Mouse (Mus musculus) frontal cortex, adult (tissue): ENCODE data around the gene Me3.

Experiments
- ATAC-seq: cut with Nextera tagmentation; 2 replicates; pipeline ENCODE4 v1.9.2; 2017; ENCODE audit warnings: mild to moderate bottlenecking, moderate library complexity, mixed read lengths; ENCODE audit not compliant: low TSS enrichment

Gene Me3

DNA sequence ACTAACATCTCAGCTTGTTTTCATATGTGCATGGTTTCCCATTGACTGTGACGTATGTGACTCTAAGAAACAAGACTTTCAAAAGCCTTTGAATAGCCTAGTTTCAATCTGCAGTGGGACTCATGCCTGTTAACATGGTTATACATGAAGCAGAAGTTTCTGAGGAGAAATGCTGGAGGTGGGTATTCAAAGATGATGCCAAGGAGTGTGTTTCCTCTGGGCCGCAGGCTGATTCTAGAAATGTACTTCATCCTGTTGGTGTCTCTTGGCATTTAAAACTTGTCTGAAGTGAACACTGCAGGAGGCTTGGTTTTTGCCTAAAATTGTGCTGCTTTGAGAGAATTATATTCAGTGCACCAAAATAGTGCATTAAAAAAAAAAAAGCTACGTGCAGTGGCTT is 34.2 kb downstream of the Me3 start:
- peak; percentile 79 for ATAC-seq

GRCm38 (mm10) chr7:89667570-89667969 is 35.4 kb downstream of the Me3 start:
- ATAC-seq: no peak

DNA sequence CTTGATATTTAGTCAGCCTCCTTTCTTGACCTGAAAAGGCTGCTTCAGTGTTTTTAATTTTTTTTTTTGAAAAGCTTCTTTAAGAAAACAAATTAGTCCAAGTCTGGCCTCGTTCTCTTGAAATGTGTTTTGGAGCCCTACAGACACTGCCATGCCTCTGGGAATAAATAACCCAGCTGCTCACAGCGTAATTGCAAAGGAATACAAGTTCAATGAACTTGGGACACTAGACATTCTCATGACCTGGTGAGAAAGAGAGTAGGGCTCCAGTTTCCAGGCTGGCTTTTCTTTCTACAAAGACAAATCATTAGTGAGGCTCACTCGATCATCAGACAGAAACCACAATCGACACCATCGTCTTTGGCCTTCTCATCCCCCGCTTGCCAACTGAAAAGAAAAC is 37.3 kb downstream of the Me3 start:
- ATAC-seq: no peak

DNA sequence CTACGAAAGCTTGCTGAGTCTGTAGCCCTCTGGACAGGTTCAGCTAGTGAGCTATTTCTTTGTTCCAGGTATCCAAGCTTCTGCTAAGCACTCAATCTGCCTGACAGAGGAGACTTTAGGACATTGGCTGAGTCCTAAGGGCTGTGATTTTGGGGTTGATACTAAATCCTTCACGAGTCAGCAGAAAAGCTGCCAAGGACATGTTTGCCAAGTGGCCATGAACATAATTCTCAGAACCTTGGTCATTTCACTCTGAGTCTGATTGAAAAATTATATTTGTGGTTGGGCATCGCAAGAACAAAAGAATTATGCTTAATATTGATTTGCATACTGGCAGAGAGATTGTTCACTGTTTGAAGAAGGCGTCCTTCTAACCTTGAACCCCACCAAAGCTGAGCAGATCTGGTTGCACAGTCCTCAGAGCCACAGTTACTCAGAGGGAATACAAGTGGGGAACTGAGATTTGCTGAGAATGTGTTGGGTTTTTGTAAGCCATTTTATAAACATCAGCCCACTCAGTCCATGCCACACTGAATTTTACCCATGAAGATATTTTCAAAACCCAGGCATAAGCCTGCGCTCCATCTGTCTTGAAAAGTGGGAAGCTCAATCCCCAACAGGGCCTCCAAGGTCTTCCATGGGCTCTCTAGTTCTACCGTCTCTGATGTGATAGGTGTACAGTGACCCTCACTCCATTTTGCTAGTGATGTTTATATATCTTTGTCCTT is 39.1 kb downstream of the Me3 start:
- peak; percentile 79 for ATAC-seq

- ATAC-seq: no peak
Observed at GRCm38 (mm10) chr7:89676176-89676575, 44.0 kb downstream of the Me3 start.

- ATAC-seq: no peak
Observed at GRCm38 (mm10) chr7:89677850-89678249, 45.7 kb downstream of the Me3 start.

DNA sequence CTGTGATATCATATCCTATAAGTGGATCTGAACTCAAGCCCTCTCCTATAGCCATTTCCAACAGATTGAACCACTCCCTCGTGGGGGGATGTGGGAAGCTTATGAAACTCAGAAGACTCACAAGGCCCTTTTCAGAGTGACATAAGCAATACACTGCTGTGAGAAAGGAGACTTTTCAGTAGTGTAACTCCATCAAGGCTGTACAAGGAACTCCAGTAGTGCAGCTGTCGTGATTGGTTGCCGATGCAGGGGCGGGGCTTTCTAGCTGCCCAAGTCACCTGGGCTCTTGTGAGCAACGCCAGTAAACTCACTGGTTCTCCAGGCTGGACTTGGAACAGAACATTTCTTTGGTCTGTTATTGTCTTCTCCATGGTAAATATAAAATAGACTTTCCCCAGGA is 46.5 kb downstream of the Me3 start:
- ATAC-seq: no peak

- ATAC-seq: no peak
Observed at GRCm38 (mm10) chr7:89679139-89679538, 46.9 kb downstream of the Me3 start.

DNA sequence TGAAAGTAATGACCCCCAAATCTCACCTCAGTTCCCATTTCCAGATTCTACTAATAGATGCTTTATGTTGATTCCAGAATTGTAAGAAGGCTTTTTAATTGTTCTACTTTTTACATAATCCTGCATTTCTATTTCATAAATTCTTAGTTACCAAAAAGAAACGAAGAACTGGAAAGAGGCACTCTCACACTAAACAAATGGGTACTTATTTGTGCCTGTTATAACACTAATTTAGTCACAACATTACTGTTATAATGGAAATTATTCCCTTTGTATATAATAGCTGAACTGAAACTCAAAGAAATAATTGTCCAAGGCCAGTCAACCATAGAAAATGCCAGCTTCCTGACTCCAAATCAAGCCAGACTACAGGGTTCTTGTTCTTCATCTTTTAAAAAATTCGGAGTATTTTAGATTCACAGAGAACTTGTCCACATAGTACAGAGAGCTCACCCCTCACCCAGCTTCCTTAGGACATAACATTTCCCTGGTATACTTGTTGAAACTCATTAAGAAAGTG is 47.5 kb downstream of the Me3 start:
- no peak for ATAC-seq

GRCm38 (mm10) chr7:89680891-89681290 is 48.7 kb downstream of the Me3 start:
- ATAC-seq: no peak

DNA sequence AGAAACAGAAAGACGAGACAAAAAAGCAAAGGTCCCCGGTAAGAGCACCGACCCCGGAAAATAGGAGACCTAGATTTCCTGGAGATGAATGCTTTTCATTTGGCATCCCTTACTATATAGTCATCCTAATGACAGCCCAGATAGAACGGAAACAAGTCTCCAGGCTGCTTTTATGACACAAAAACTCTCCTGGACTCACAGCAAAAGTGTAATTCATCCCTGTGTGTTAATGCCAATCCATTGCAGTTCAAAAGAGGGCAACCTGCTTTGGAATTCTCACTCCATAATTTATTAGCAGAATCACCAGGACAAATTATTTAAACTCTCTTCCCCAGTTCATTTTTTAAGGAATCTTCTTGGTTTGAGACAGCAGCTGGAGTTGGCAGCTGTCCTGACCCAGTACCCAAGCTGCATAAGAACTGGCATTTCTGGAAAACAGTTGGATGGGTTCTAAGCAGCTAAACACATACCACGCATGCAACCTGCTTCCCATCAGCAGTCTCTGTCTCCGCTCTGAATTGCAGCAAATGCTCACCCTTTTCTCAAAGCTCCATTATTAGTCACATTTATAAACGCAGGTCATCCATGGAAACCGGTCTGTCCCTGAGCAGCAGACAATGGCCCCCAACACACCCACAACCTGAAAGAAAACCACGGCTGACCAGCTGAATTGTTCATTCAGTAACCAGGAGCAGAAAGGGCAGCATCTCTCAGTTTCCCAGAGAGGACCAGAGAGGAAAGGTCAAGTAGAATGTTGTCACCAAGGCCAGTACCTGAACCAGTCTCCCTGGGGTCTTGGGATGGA is 49.7 kb downstream of the Me3 start:
- ATAC-seq: peak; percentile 93

DNA sequence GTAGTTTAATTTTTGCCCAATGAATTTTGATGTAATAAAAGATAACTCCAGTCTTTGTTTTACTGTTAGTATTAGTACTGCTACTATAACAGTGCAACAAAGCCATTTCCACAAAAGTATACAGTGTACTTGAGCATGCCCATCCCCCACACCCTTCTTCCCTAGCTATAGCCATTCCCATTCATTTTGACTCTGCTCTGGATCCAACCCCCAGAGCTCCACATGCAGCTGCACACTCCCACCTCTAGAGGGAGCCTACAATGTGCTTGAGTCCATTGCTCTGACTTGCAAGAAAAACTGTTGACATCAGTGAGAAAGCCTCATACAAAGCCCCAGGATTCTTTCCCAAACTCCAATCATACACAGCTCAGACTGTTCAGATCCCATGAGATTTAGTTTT is 66.0 kb downstream of the Me3 start:
- ATAC-seq: peak; percentile 47; the same call in 1 of the 2 replicates

DNA sequence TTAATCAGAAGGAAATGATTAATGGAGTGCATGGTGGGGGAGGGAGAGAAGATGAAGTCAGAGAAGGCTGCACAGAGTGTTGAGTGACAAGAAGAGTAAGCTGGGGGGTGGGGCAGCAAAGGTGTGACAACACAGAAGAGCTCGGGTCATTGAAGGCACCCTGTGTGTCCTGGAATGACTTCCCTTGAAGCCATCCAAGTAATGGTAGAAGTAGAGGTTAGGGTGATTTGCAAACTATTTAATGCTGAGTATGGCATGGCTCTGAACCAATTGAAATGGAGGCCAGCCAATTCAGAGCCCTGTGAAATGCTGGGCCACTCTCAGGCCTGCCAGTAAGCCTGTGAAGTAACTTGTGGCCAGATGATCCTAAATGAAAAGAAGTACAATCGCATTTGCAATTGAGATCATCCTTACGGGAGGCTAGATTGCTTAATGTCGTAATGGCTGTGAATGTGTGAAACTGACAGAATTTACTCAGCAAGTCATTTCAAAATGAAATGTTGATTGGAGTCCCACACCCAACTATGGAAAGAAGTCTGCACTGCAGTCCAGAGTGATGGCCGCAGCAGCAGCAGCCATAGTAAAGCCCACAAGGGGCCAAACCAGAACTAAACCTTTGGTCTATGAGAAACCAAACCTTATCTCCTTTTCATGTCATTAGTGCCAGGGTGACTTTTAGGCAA is 67.6 kb downstream of the Me3 start:
- no peak for ATAC-seq

DNA sequence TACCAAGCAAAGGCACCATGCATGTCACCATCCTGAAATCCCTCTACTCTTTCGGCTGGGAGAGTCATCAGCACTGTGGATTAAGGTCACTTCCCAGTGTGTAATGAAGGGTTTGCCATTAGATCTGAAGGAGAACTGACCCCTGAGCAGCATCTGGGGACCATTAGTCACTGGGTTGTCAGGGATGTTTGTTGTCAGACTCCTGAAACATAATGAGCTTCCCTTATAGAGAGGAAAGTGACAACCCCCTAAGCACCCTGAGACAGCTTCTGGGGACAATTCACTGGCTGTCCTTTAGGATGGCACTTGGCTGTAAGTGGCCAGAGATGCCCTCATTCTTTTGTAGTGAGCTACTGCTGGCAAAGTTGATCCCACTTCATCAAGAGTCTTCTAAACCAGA is 68.3 kb downstream of the Me3 start:
- no peak for ATAC-seq

GRCm38 (mm10) chr7:89710776-89711175 is 78.6 kb downstream of the Me3 start:
- ATAC-seq: no peak

- no peak for ATAC-seq
Observed at GRCm38 (mm10) chr7:89713059-89713458, 80.9 kb downstream of the Me3 start.

DNA sequence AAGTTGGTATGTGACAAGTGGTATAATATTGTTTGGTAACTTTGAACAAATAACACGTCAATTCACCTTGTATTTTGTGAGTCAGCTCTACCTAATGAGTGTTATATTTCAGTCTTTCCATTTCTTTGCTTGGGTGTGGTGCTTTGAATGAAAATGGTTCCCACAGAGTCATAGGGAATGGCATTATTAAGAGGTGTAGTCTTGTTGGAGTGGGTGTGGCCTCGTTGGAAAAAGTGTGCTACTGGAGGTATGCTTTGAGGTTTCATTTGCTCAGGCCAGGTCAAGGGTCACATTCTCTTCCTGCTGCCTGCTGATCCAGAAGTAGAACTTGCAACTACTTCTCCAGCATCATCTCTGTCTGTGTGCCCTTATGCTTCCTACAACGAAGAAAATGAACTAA is 84.0 kb downstream of the Me3 start:
- no peak for ATAC-seq

DNA sequence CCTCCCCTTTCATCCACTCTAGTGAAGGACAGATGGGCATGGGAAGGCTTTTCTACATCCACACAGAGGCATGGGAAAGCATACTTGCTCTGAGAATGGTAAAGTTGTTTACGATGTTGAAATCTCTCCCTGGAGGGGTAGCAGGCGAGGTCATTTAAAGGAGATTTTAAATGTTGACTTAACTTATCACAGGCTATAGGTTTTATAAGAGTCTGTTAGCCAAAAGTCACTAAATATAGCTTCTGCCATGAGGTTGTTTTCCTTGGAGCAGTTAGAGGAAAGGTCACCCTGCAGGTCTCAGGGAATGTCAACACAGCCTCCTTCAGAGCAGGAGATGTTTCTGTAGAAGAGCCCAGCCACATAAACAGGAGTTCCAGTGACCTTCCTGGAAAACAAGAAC is 85.3 kb downstream of the Me3 start:
- no peak for ATAC-seq

- ATAC-seq: no peak
Observed at GRCm38 (mm10) chr7:89718264-89718663, 86.1 kb downstream of the Me3 start.

GRCm38 (mm10) chr7:89720256-89720655 is 88.1 kb downstream of the Me3 start:
- ATAC-seq: no peak

- peak; percentile 69 for ATAC-seq
Observed at GRCm38 (mm10) chr7:89726712-89727111, 94.5 kb downstream of the Me3 start.

GRCm38 (mm10) chr7:89727615-89728014 is 95.4 kb downstream of the Me3 start:
- ATAC-seq: no peak

DNA sequence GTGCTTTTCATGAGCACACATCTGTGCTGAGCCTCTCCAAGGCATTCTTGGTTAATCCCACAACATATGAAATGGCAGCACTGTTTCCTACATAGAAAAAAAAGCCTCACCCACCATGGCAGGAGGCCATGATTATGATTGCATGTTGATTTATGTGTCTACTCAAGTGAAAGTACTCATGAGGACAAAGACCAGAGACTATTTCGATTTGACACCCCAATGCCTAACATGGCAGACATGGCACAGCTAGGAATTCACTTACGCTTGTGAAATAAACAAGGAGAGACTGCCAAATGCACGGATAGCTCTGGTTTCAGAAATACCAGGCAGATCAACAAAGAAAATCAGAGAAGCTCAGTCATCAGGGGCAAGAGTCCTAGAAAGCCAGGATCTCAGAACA is 96.2 kb downstream of the Me3 start:
- no peak for ATAC-seq
